Mouse (Mus musculus) limb, embryonic 14.5 days (tissue): ENCODE data around the gene Gstt3. TPM values are rescaled to one million over a fixed set of nuclear protein-coding genes. Genes with fewer than 3 reads are reported as not detected.
A peak's percentile ranks its signal among the peaks of the same experiment; 100 is the strongest.

Experiments used
- ATAC-seq: fragments of 200-750 bp; cut with Nextera tagmentation; 2 replicates; pipeline ENCODE4 v1.8.0; 2017; ENCODE audit warnings: low read depth, moderate number of reproducible peaks, moderate TSS enrichment; ENCODE audit not compliant: low FRiP score
- DNase-seq: peaks from one replicate; pipeline ENCODE4 v3.0.0-alpha.2; 2015; ENCODE audit warnings: low spot score
- H3K27ac ChIP-seq: fragments of 300-500 bp; sonication (generic); replicated peaks from 2 replicates; pipeline ENCODE4 v1.5.1; 2014; ENCODE audit warnings: low read depth, mild to moderate bottlenecking, low read length, moderate library complexity, mixed read lengths
- H3K27me3 ChIP-seq: fragments of 300-500 bp; sonication (generic); 2 replicates; pipeline ENCODE4 v1.6.1; 2014; ENCODE audit warnings: low read length, mixed read lengths; ENCODE audit not compliant: control insufficient read depth, insufficient read depth
- H3K36me3 ChIP-seq: fragments of 300-500 bp; sonication (generic); 2 replicates; pipeline ENCODE4 v1.6.1; 2014; ENCODE audit warnings: mild to moderate bottlenecking, low read length, moderate library complexity, mixed read lengths; ENCODE audit not compliant: control insufficient read depth, insufficient read depth
- H3K4me1 ChIP-seq: fragments of 300-500 bp; sonication (generic); 2 replicates; pipeline ENCODE4 v1.6.1; 2014; ENCODE audit warnings: antibody characterized with exemption, low read length, mixed read lengths; ENCODE audit not compliant: control insufficient read depth, insufficient read depth
- H3K4me2 ChIP-seq: fragments of 300-500 bp; sonication (generic); replicated peaks from 2 replicates; pipeline ENCODE4 v1.6.1; 2014; ENCODE audit warnings: low read depth, mild to moderate bottlenecking, low read length, moderate library complexity; ENCODE audit not compliant: severe bottlenecking
- H3K4me3 ChIP-seq: fragments of 300-500 bp; sonication (generic); replicated peaks from 2 replicates; pipeline ENCODE4 v1.5.1; 2014; ENCODE audit warnings: low read length
- H3K9ac ChIP-seq: fragments of 300-500 bp; sonication (generic); 2 replicates; pipeline ENCODE4 v1.6.1; 2014; ENCODE audit warnings: mild to moderate bottlenecking, low read depth, low read length, moderate library complexity; ENCODE audit not compliant: severe bottlenecking
- H3K9me3 ChIP-seq: fragments of 300-500 bp; sonication (generic); 2 replicates; pipeline ENCODE4 v1.6.1; 2016; ENCODE audit warnings: low read length; ENCODE audit not compliant: control insufficient read depth
- POLR2A ChIP-seq: fragments of 200-500 bp; IDR thresholded peaks from 2 replicates; pipeline ENCODE4 v1.8.0; 2012; ENCODE audit warnings: inconsistent platforms, mild to moderate bottlenecking, moderate library complexity, borderline replicate concordance; ENCODE audit not compliant: insufficient read depth, insufficient read length; ENCODE audit errors: extremely low read depth
- WGBS: fragments of 180-500 bp; shearing (Covaris S2); extraction: QIAGEN DNeasy Blood & Tissue Kit; methylation state at CpG from one replicate; pipeline ENCODE4 v1.1.7; 2014; 5-methylcytosine and 5-hydroxymethylcytosine counted together
- polyA plus RNA-seq, 2 experiments: library from polyadenylated mRNA; depleted of rRNA in 1 of 2; stranded (reverse) in 1 of 2; unstranded in 1 of 2; fragments of >200 nt; fragmentation: Nextera tagmentation in 1 of 2; extraction: Ambion mirVana in 1 of 2; gene quantifications; 2 replicates each; pipeline versions ENCODE4 v1.2.1 to v1.2.3; 2012 to 2014

Gstt3 gene
- polyA plus RNA-seq, 2 experiments, result 24.0 to 38.5 TPM

DNA sequence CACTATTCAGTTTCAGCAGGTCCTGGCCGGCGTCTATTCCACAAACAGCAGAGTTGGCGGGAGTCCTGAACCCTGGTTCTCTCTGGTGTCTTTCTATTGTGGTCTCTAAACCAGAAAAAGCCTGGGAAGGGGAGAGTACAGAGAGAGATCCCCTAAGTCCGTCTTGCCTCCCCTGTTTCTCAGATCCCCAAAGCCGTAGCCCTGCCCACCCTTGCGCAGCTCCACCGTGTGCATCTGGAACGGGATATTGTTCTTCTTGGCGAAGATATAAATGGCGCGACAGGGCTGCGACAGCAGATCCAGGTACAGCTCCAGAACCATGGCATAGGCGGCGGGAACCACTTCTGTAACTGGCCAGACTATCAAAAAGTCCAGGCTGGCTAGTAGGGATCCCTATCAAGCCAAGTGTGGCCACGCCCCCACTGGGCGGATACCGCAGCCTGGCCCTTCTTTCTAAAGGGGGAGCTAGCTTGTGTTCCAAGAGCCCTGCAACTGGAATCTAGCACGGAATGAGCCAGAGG lies 17.0 kb upstream of the Gstt3 start, which contains the start of gene Gstt1:
Gene Gstt1, minus strand, starts transcription at position 409 of the 521 bp plus-strand sequence.
- peak; percentile 44; the same call in 1 of the 2 replicates for ATAC-seq
- no peak within 1 kb of the TSS for H3K27ac ChIP-seq

DNA sequence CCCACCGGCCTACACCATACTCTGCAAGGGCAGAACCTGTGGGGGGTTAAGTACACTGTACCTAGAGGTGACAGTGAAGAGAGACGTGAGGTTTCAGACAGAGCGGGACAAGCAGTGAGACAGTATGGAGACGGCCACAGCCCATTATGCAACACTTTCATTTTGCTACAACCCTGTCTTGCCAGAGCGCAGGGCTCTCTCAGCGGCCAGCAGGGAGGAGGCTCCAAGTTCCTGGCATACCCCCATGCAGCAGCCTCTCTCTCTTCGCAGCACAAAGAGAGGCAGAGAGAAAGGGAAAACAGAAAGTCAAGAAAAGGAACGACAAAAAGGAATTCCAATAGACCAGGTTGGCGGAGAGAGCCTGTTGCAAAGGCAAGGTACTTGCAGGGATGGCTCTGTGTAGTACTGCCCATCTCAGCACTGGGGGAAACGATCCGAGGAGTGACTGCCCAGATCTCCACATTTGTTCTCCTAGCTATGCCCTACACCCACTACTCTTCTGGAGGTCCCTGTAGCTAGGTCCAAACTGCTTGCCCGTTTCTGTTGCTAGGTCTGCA lies 16.5 kb upstream of the Gstt3 start:
- H3K4me3 ChIP-seq, result peak overlapping the region; percentile 43
- DNase-seq, result no peak
- peak; percentile 44 for ATAC-seq
- H3K4me1 ChIP-seq, result peaks cover 7% of the 10 kb centered on the region
- peak overlapping the region; percentile 46 for H3K9ac ChIP-seq
- H3K4me2 ChIP-seq, result peak overlapping the region; percentile 65
- no peaks in the 10 kb centered on the region for H3K27me3 ChIP-seq
- no peaks in the 10 kb centered on the region for H3K9me3 ChIP-seq
- no peaks in the 10 kb centered on the region for H3K36me3 ChIP-seq
- TF ChIP-seq POLR2A, result no peak
- 0% methylated on average over 12 of the region's 12 CpGs for WGBS
- H3K27ac ChIP-seq, result no peak overlapping the region

More for the DNA sequence above, 17.0 kb upstream of the Gstt3 start, which contains the start of gene Gstt1:
- peak within 1 kb of the TSS; percentile 43 for H3K4me3 ChIP-seq
- H3K9me3 ChIP-seq, result no peaks in the 10 kb centered on the region
- TF ChIP-seq POLR2A, result no peak
- DNase-seq, result peak; percentile 62
- H3K27me3 ChIP-seq, result no peaks in the 10 kb centered on the region
- H3K36me3 ChIP-seq, result no peaks in the 10 kb centered on the region
- peaks cover 7% of the 10 kb centered on the region for H3K4me1 ChIP-seq
- H3K9ac ChIP-seq, result peak within 1 kb of the TSS; percentile 46
- WGBS, result 4% methylated on average over 18 of the region's 18 CpGs
- H3K4me2 ChIP-seq, result peak within 1 kb of the TSS; percentile 65

DNA sequence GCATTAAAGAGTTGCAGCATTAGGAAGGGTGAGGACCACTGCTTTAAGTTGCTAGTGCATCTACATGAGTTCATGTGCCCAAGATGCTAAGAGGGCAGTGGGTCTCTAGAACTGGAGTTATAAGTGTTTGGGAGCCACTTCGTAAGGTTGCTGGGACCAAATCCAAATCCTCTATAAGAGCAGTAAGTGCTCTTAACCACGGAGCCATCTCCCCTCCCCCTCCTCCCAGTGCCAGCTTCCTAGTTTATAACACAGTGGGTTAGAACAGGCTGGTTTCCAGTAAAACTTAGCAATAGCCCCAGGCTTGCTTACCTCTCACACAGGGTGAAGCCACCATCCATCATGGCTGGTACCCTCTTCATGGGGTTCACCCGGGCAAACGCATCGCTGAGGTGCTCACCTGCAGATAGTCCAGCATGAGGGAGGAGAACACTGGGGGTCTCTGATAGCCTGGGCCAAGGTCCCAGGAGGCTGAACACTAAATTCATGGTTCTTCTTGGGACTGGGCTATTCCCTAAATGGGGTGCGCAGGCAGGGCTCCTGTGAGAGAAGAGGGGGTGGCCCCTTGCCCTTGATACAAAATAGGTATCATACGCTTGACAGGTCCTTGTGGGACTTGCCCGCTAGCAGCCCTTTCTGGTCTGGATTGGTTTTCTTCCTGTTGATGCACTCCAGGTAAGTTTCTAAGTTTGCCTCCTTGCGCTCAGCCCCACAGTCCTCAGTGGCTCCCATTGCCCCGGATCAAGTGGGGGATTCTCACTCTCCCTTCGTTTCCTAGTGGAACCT lies 15.7 kb upstream of the Gstt3 start:
- Histone ChIP-seq H3K4me2 (peak overlapping the region; percentile 65), H3K27ac (no peak overlapping the region), H3K4me1 (peaks cover 7% of the 10 kb centered on the region), H3K27me3 (no peaks in the 10 kb centered on the region), H3K9me3 (no peaks in the 10 kb centered on the region), H3K36me3 (no peaks in the 10 kb centered on the region), H3K9ac (peak overlapping the region; percentile 46; the same call in 1 of the 2 replicates), H3K4me3 (peak overlapping the region; percentile 43)
- ATAC-seq, result no peak
- DNase-seq, result no peak
- TF ChIP-seq POLR2A, result no peak
- 41% methylated on average over 11 of the region's 11 CpGs for WGBS

DNA sequence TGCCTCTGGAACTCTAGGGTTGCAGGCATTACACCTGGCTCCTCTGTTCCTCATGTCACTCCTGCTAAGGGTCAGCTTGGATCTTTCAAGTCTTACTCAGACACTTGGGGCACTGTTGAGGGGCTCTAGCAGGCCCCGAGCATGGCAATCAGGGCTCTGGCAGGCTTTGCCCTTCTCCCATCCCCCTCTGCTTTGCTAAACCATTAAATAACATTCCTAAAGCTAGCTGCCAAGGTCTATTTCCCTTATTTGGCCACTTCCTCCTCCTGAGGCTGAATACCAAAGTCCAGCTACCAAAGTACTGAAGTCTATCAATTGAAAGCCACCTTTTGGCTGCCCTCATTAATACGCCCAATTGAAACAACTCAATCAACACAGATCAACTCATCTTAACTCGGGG lies 13.7 kb upstream of the Gstt3 start:
- Histone ChIP-seq H3K4me2 (no peak overlapping the region), H3K9me3 (no peaks in the 10 kb centered on the region), H3K4me1 (peaks cover 7% of the 10 kb centered on the region), H3K9ac (no peak overlapping the region), H3K36me3 (no peaks in the 10 kb centered on the region), H3K27ac (no peak overlapping the region), H3K27me3 (no peaks in the 10 kb centered on the region), H3K4me3 (no peak overlapping the region)
- no peak for TF ChIP-seq POLR2A
- WGBS, result 24% methylated on average over 3 of the region's 3 CpGs
- ATAC-seq (no peak), DNase-seq (peak; percentile 59)

DNA sequence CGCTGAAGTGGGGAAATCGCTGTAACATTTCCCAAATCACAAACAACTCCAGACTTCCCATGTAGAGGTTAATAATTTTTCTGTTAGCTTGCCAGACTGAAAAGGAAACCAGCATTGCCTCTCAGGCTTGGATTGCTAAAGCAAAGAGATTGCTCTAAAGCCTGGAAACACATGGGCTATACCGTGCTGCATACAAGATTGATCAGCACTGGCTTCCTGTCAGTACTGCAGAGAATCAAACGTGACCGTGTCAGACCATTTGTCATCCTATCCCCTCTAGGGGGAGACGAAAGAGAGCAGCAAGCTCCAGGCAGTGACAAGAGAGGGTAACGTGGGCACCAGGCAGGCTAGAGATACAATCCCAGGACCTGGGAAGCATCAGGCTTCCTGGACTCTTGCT lies 9.6 kb upstream of the Gstt3 start:
- DNase-seq (no peak), ATAC-seq (no peak)
- Histone ChIP-seq H3K27me3 (no peaks in the 10 kb centered on the region), H3K9ac (no peak overlapping the region), H3K4me2 (no peak overlapping the region), H3K36me3 (no peaks in the 10 kb centered on the region), H3K4me3 (no peak overlapping the region), H3K27ac (no peak overlapping the region), H3K4me1 (peaks cover 5% of the 10 kb centered on the region; the same call in 1 of the 2 replicates), H3K9me3 (no peaks in the 10 kb centered on the region)
- TF ChIP-seq POLR2A, result no peak
- 15% methylated on average over 7 of the region's 7 CpGs for WGBS
